Mouse (Mus musculus): ENCODE data around the gene Cbarp. TPM values are rescaled to one million over a fixed set of nuclear protein-coding genes. Genes with fewer than 3 reads are reported as not detected.

Gene Cbarp
- polyA plus RNA-seq, 1 experiment from 2014 or later: 4.7 TPM

DNA sequence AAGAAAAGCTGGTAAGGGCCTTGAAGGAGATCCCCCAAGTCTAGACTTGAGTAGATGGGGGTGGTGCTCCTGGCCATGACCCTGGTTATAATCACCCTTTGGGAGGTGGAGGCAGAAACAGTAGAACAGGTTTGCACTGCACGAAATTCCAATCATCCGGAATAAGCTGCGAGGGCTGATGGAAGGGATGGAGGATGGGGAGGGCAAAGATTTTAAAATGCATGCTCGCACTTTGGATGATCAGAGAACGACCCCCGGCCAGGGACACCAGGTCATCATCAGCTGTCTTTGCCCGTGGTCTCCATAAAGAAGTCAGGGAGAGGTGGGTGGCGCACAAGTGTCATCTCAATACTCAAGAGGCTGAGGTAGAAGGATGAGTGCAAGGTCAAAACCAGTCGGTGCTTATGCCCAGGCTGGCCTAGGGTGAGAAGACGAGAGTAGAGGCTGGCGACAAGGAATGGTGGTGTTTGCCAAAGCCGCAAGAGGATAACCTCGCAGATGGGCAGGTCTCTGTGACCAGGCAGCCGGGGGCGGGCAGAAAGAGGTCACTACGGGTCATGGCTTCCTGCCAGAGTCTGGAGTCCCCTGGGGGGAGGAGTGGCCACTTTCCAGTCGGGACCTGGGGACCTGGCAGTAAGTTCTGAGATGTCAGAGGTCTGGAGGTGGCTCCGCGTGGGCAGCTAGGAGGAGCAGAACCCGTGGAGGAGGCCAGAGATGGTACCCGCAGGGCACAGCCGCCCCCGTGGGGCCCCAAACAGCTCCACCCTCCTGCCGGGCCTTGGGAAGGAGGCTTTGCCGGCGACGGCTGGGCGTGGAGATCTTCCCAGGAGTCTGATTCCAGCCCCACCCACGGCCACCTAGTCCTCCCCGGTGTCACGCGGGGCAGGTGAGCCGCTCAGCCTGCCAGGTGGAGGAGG lies 20.1 kb upstream of the Cbarp start:
- ATAC-seq (replicated peaks; ENCODE audit: low FRiP score, low read depth): peak; percentile 8
- Histone ChIP-seq H3K4me2 (ENCODE audit: low read length) (peak overlapping the region; percentile 67), H3K27ac (peak overlapping the region; percentile 98), H3K9ac (ENCODE audit: low read depth, low read length) (peak overlapping the region; percentile 61), H3K4me3 (replicated peaks; ENCODE audit: low read depth, low read length) (peak overlapping the region; percentile 37), H3K4me1 (replicated peaks; ENCODE audit: insufficient read depth, low read length) (peaks cover 74% of the 10 kb centered on the region), H3K9me3 (replicated peaks; ENCODE audit: low read length) (no peaks in the 10 kb centered on the region), H3K27me3 (ENCODE audit: insufficient read depth, low read length) (no peaks in the 10 kb centered on the region), H3K36me3 (ENCODE audit: insufficient read depth, low read length) (peaks cover 10% of the 10 kb centered on the region)
- 0 out of 2 replicates have a peak, but pooled peaks have one; percentile 9 for TF ChIP-seq CTCF (IDR thresholded peaks at IDR 0.05; ENCODE audit: low read depth)
- peak; percentile 91 for DNase-seq (ENCODE audit: low spot score)
- WGBS: under 1% methylated on average over 29 of the region's 33 CpGs

DNA sequence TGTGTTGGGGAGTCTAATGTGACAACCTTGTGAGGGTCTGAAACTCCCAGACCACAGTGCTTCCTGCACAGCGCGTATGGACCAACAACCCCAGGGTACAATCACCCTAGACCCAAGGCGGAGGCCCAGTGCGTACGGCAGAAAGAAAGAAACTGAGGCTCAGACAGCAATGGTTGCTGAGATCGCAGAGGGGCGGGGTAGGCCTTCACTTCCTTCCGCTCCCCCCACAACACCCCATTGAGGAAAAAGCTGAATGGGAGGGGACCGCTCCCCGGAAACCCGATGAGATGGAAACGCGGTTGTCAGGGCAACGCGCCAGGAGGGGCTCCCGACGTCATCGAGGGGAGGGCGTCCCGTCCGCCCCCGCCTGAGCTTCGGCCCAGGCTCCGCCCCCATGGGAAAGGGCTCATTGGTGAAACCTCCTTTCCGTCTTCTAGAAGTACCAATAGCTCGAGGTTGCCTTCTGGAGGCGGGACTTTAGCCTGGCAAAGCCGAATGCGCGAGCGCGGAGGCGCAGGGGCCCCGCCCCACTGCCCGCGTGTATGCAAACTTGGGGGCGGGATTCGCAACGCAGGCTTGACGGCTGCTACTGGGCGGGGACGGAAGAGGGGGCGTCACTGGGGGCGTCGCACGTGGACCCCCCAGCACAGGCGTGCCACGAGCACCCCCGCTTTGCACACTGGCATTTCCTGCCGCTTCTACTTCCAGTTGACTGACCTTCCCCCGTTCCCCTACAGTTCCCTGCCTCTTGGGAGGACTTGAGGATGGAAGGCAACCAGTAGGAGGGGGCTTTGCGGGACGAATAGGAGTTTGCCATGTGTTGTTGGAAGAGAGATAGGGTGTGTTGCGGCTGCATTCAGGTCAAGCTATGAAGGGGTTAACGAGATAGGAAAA lies 19.2 kb upstream of the Cbarp start:
- H3K4me3 ChIP-seq (replicated peaks; ENCODE audit: low read depth, low read length): peak overlapping the region; percentile 37
- H3K4me1 ChIP-seq (replicated peaks; ENCODE audit: insufficient read depth, low read length): peaks cover 81% of the 10 kb centered on the region
- H3K36me3 ChIP-seq (ENCODE audit: insufficient read depth, low read length): peaks cover 19% of the 10 kb centered on the region
- DNase-seq (ENCODE audit: low spot score) (peak; percentile 99), ATAC-seq (replicated peaks; ENCODE audit: low FRiP score, low read depth) (peak; percentile 65)
- H3K4me2 ChIP-seq (ENCODE audit: low read length): peak overlapping the region; percentile 67
- peak overlapping the region; percentile 98 for H3K27ac ChIP-seq
- H3K27me3 ChIP-seq (ENCODE audit: insufficient read depth, low read length): no peaks in the 10 kb centered on the region
- WGBS: 2% methylated on average over 53 of the region's 55 CpGs
- no peak for TF ChIP-seq CTCF (IDR thresholded peaks at IDR 0.05; ENCODE audit: low read depth)
- 0 out of 2 replicates have a peak overlapping the region, but pooled peaks have one; percentile 18 for H3K9ac ChIP-seq (ENCODE audit: low read depth, low read length)
- H3K9me3 ChIP-seq (replicated peaks; ENCODE audit: low read length): no peaks in the 10 kb centered on the region

DNA sequence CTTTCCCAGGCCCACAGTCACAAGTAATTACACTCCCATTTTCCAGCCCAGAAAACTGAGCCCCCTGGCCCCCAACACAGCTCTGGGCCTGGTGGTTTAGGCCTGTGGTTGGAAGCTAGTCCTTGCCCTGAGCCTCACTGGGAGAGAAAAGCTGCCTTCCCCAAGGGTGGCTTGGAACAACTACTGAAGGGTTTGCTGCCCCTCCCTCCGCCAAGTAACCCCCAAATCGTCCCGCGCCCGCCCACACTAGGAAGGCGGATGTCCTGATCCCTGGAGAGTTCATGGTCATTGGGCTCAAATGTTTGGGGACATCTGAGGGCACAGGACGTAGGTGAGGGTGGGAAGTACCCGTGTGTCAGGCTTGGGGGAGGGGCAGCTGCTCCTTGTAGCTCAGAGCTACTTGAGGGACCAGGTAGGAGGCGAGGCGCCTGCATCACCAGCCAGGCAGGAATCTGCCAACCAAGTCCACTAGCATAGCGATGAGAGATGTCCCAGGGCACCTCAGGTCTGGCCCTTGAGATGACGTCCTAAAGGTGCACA lies 18.5 kb upstream of the Cbarp start:
- Histone ChIP-seq H3K27me3 (ENCODE audit: insufficient read depth, low read length) (no peaks in the 10 kb centered on the region), H3K4me2 (ENCODE audit: low read length) (peak overlapping the region; percentile 67), H3K27ac (peak overlapping the region; percentile 98), H3K4me1 (replicated peaks; ENCODE audit: insufficient read depth, low read length) (peaks cover 82% of the 10 kb centered on the region), H3K36me3 (ENCODE audit: insufficient read depth, low read length) (peaks cover 26% of the 10 kb centered on the region), H3K9me3 (replicated peaks; ENCODE audit: low read length) (no peaks in the 10 kb centered on the region), H3K9ac (ENCODE audit: low read depth, low read length) (peak overlapping the region; percentile 18; the same call in 1 of the 2 replicates), H3K4me3 (replicated peaks; ENCODE audit: low read depth, low read length) (peak overlapping the region; percentile 14; the same call in 1 of the 2 replicates)
- 4% methylated on average over 12 of the region's 12 CpGs for WGBS
- ATAC-seq (replicated peaks; ENCODE audit: low FRiP score, low read depth) (peak; percentile 2; the same call in 1 of the 2 replicates), DNase-seq (ENCODE audit: low spot score) (peak; percentile 68)
- TF ChIP-seq CTCF (IDR thresholded peaks at IDR 0.05; ENCODE audit: low read depth): no peak

DNA sequence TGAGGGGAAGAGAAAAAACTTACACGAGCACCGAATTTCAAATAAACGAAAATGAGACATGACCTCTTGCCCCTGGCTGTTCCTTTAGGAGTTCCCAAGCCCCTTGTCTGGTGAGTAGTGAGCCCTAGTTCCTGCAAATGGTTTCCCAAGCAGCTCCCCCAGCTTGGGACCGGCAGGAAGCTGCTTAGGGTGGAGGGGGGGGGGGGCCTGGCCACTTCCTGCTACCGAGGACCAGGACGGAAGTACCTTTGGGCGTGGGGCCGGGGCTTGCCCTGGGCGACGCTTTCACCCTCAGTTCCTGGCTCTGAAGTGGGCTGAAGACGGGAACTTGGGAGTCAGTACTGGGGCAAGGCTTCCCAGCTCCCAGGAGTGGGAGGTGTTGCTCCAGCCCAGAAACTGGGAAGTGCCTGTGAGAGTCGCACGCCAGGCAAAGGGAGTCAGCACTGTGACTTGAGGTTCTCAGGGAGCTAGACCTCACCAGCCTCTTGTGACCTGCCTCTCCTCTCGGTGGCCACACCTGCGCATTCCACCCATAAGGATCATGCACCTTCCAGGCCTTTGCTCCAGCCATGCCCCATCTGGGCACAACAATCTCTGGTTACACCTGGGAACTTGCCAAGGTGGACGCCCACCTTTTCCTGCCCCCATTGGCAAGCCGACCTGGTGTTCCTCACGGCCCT lies 17.8 kb upstream of the Cbarp start:
- Histone ChIP-seq H3K27me3 (ENCODE audit: insufficient read depth, low read length) (no peaks in the 10 kb centered on the region), H3K4me1 (replicated peaks; ENCODE audit: insufficient read depth, low read length) (peaks cover 83% of the 10 kb centered on the region), H3K4me2 (ENCODE audit: low read length) (peak overlapping the region; percentile 67), H3K4me3 (replicated peaks; ENCODE audit: low read depth, low read length) (no peak overlapping the region), H3K9ac (ENCODE audit: low read depth, low read length) (peak overlapping the region; percentile 18), H3K9me3 (replicated peaks; ENCODE audit: low read length) (no peaks in the 10 kb centered on the region), H3K27ac (peak overlapping the region; percentile 98), H3K36me3 (ENCODE audit: insufficient read depth, low read length) (peaks cover 33% of the 10 kb centered on the region)
- ATAC-seq (replicated peaks; ENCODE audit: low FRiP score, low read depth): no peak
- peak; percentile 81 for DNase-seq (ENCODE audit: low spot score)
- no peak for TF ChIP-seq CTCF (IDR thresholded peaks at IDR 0.05; ENCODE audit: low read depth)
- WGBS: 4% methylated on average over 18 of the region's 18 CpGs

DNA sequence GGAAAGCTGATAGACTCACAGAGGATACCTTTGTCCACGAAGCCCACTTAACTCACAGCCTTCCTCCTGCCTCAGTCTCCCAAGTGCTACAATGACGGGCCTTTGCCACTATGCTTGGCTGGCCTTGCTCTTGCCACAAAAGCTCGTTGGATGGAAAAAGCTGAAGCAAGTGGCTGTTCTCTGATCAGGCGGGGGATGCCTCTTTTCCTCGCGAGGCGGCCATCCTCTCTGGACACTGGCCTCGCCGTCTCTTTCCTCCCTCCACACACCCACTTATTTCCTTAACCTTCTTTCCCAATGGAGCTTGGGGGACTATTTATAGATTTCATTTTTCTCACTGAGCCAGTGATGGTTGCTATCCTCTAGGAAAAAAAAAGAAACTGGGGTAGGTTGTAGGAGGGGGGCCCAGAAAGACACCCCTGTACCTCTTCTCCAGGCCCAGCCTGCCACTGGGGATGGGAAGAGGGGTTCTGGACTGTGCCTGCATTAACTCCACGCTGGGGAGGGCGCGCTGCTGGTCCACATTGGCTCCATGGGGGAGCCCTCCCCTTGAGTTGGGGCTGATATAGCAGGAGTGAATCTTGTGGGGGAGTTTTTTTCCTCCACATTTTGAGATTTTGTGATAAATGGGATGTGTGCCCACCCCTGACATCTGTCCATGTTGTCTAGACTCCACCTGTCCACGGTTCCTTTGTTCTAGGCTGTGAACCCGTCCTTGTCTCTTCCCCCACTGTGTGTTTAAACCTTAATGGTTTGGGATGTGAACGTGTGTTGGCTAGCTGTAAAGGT lies 16.7 kb upstream of the Cbarp start:
- Histone ChIP-seq H3K27me3 (ENCODE audit: insufficient read depth, low read length) (no peaks in the 10 kb centered on the region), H3K27ac (peak overlapping the region; percentile 98), H3K4me2 (ENCODE audit: low read length) (no peak overlapping the region), H3K9me3 (replicated peaks; ENCODE audit: low read length) (no peaks in the 10 kb centered on the region), H3K4me3 (replicated peaks; ENCODE audit: low read depth, low read length) (no peak overlapping the region), H3K4me1 (replicated peaks; ENCODE audit: insufficient read depth, low read length) (peaks cover 87% of the 10 kb centered on the region), H3K36me3 (ENCODE audit: insufficient read depth, low read length) (peaks cover 42% of the 10 kb centered on the region), H3K9ac (ENCODE audit: low read depth, low read length) (peak overlapping the region; percentile 35; the same call in 1 of the 2 replicates)
- no peak for ATAC-seq (replicated peaks; ENCODE audit: low FRiP score, low read depth)
- 44% methylated on average over 15 of the region's 15 CpGs for whole genome bisulfite sequencing
- DNase-seq (ENCODE audit: low spot score): no peak
- TF ChIP-seq CTCF (IDR thresholded peaks at IDR 0.05; ENCODE audit: low read depth): no peak
